Mouse (Mus musculus) skeletal muscle tissue, postnatal 0 days (tissue): Measurements from ENCODE around the gene Nuak2. TPM values are rescaled to one million over a fixed set of nuclear protein-coding genes. Genes with fewer than 3 reads are reported as not detected.

Source experiments
- polyA plus RNA-seq: library from polyadenylated mRNA; unstranded; fragments of >200 nt; fragmentation: Nextera tagmentation; extraction: Ambion mirVana; gene quantifications from 2 replicates; pipeline ENCODE4 v1.2.1, GENCODE M21; 2015

Gene Nuak2
- polyA plus RNA-seq = 1.1 and 1.5 TPM in 2 replicates

DNA sequence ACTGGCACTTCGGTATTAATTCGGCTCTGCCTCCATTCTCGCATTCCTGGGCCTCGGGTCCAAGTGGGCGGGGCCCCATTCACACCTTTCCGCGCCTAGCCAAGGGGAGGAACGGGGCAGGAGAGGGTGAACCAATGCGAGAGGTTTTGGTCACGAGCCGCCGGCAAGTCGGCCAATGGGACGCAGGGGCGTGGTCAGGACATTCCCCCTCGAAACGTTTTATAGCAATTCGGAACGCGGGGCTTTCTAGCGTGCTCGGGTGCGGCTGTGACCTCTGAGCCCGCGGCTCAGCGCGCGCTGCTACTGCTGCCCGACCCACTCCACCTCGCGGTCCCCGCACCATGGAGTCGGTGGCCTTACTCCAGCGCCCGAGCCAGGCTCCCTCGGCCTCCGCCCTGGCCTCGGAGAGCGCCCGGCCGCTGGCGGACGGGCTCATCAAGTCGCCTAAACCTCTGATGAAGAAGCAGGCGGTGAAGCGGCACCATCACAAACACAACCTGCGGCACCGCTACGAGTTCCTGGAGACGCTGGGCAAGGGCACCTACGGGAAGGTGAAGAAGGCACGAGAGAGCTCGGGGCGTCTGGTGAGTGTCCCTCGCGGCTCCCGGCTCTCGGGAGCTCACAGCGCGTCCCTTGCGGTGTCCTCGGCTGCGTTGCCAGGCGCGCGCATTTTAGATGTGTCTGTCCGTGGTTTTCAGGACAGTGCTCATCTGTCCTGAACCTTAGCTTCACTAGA, at the start of gene Nuak2:
TSS of gene Nuak2 (plus strand) at position 238 of the 736 bp plus-strand sequence.

DNA sequence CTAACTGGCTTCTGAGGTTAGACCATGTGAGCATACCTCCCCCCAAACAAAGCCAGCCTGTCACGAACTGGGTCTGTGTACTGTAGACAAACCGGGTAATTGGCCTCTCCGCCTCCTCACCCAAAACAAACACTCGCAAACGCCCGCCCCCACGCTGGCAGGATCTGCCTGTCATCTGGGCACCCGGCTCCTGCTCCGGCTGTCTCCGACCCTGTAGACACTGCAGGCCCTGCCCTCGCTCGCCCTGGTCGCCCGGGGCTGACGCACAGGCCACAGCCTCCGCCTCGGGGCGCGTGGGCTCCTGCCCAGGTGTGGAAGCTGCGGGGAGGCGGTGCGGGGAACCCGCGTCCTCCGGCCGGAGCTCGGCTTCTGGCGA, 17.5 kb upstream of the Nuak2 start, which contains the start of gene Klhdc8a:
TSS of gene Klhdc8a (plus strand) at position 202 of the 376 bp plus-strand sequence.

Other genes starting within 250 kb of the Nuak2 start
- gene Mfsd4a, start 248.1 kb upstream of the Nuak2 start, polyA plus RNA-seq = 4.2 and 4.9 TPM in 2 replicates
- gene Cdk18, start 176.4 kb upstream of the Nuak2 start, polyA plus RNA-seq = 0.40 and 0.74 TPM in 2 replicates
- gene Lemd1, start 124.7 kb upstream of the Nuak2 start, polyA plus RNA-seq = not detected in 2 replicates
- 0.04 TPM in 2 replicates for gene AC124108.1, start 124.7 kb upstream of the Nuak2 start, polyA plus RNA-seq
- not detected in 2 replicates for gene Gm10188, start 86.4 kb upstream of the Nuak2 start, polyA plus RNA-seq
- gene Klhdc8a, start 17.5 kb upstream of the Nuak2 start, polyA plus RNA-seq = 0.32 and 0.41 TPM in 2 replicates
- gene Tmcc2, start 75.2 kb downstream of the Nuak2 start, polyA plus RNA-seq = 6.3 and 6.6 TPM in 2 replicates
- gene Dstyk, start 101.4 kb downstream of the Nuak2 start, polyA plus RNA-seq = 6.4 and 7.6 TPM in 2 replicates
- 14.9 and 16.6 TPM in 2 replicates for gene Rbbp5, start 161.2 kb downstream of the Nuak2 start, polyA plus RNA-seq
- 0.38 and 0.50 TPM in 2 replicates for gene Tmem81, start 190.1 kb downstream of the Nuak2 start, polyA plus RNA-seq
- not detected in 2 replicates for gene Cntn2, start 227.1 kb downstream of the Nuak2 start, polyA plus RNA-seq